Mouse (Mus musculus): ENCODE measurements around the gene Luc7l3. TPM values are rescaled to one million over a fixed set of nuclear protein-coding genes. Genes with fewer than 3 reads are reported as not detected.
A peak's percentile ranks its signal among the peaks of the same experiment; 100 is the strongest.

Luc7l3 gene
- polyA plus RNA-seq, 1 experiment from 2014 or later = 35.8 TPM

DNA sequence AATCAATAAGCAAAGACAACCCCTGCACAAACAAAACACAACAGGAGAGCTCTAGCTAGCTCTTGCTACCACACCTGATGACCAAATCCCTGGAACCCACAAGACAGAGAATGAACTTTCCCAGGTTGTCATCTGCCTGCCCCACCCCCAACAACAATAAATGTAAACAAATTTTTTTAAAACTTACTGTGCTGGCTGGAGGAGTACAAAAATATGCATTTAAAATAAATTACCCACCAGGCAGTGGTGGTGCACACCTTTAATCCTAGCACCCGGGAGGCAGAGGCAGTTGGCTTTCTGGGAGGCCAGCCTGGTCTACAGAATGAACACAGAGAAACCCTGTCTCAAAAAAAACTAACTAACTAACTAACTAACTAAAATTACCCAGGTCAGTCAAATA lies 4.8 kb downstream of the Luc7l3 start:
- Histone ChIP-seq H3K9me3 (ENCODE audit: low read length) (no peaks in the 10 kb centered on the region), H3K27ac (ENCODE audit: low read depth) (0 out of 2 replicates have a peak overlapping the region, but pooled peaks have one; percentile 32), H3K27me3 (ENCODE audit: insufficient read depth, low read length) (no peaks in the 10 kb centered on the region), H3K4me2 (ENCODE audit: low read depth, low read length) (peak overlapping the region; percentile 35), H3K9ac (replicated peaks) (no peak overlapping the region), H3K36me3 (replicated peaks; ENCODE audit: insufficient read depth, low read length) (peaks cover 7% of the 10 kb centered on the region), H3K4me3 (ENCODE audit: low read depth, low read length) (no peak overlapping the region), H3K4me1 (ENCODE audit: insufficient read depth) (peaks cover 56% of the 10 kb centered on the region)
- 63% methylated on average over 1 of the region's 1 CpGs for WGBS (ENCODE audit: insufficient replicate concordance)
- no peak for TF ChIP-seq EP300 (IDR thresholded peaks at IDR 0.05; ENCODE audit: low read depth)
- no peak for TF ChIP-seq CTCF (IDR thresholded peaks at IDR 0.05; ENCODE audit: low read depth)
- ATAC-seq = no peak
- no peak for DNase-seq

DNA sequence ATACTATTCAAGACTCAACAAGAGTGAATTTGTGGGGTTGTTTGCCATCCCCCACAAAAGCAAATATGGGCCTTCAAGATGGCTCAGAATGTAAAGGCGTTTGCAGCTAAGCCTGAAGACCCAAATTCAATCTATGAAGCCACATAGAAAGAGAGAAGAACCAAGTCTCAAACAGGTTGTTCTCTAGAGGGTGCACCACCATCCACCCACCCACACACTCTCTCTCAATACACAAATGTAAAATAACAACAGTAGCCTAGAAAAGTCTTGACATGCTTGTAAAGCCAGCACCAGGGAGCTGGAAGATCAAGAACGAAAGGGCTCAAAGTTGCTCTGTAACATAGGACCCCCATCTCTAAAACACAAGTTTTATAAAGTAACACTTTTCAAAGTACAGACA lies 5.3 kb downstream of the Luc7l3 start:
- no peak overlapping the region for H3K9ac ChIP-seq (replicated peaks)
- WGBS (ENCODE audit: insufficient replicate concordance) = 64% methylated on average over 2 of the region's 2 CpGs
- no peak for DNase-seq
- H3K27me3 ChIP-seq (ENCODE audit: insufficient read depth, low read length) = no peaks in the 10 kb centered on the region
- peaks cover 56% of the 10 kb centered on the region for H3K4me1 ChIP-seq (ENCODE audit: insufficient read depth)
- H3K9me3 ChIP-seq (ENCODE audit: low read length) = no peaks in the 10 kb centered on the region
- H3K4me2 ChIP-seq (ENCODE audit: low read depth, low read length) = peak overlapping the region; percentile 35
- H3K36me3 ChIP-seq (replicated peaks; ENCODE audit: insufficient read depth, low read length) = peaks cover 7% of the 10 kb centered on the region
- no peak for ATAC-seq
- no peak for TF ChIP-seq EP300 (IDR thresholded peaks at IDR 0.05; ENCODE audit: low read depth)
- TF ChIP-seq CTCF (IDR thresholded peaks at IDR 0.05; ENCODE audit: low read depth) = no peak
- H3K4me3 ChIP-seq (ENCODE audit: low read depth, low read length) = no peak overlapping the region
- peak overlapping the region; percentile 32; the same call in 1 of the 2 replicates for H3K27ac ChIP-seq (ENCODE audit: low read depth)

DNA sequence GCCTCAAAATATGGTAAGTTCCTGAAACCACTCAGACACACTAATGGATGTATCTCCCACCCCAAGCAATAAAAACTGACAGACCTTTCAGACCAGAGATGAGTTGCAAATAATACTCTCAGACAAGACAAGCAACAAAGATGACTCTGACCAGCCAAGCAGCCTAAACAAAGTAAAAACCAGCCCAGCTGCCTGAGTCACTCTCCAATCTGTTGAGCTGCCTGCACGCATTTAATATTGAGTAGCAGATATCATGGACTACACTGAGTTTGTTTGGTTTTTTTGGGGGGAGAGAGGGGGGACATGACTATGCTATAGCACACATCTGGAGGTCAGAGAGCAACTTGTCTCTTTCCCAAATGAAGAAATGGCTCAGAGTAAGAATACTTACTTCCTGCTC lies 6.5 kb downstream of the Luc7l3 start:
- ATAC-seq (no peak), DNase-seq (no peak)
- Histone ChIP-seq H3K4me2 (ENCODE audit: low read depth, low read length) (peak overlapping the region; percentile 27; the same call in 1 of the 2 replicates), H3K27me3 (ENCODE audit: insufficient read depth, low read length) (no peaks in the 10 kb centered on the region), H3K4me1 (ENCODE audit: insufficient read depth) (peaks cover 60% of the 10 kb centered on the region), H3K4me3 (ENCODE audit: low read depth, low read length) (no peak overlapping the region), H3K9me3 (ENCODE audit: low read length) (no peaks in the 10 kb centered on the region), H3K9ac (replicated peaks) (no peak overlapping the region), H3K27ac (ENCODE audit: low read depth) (peak overlapping the region; percentile 3; the same call in 1 of the 2 replicates), H3K36me3 (replicated peaks; ENCODE audit: insufficient read depth, low read length) (peaks cover 7% of the 10 kb centered on the region)
- no peak for TF ChIP-seq CTCF (IDR thresholded peaks at IDR 0.05; ENCODE audit: low read depth)
- no peak for TF ChIP-seq EP300 (IDR thresholded peaks at IDR 0.05; ENCODE audit: low read depth)
- 44% methylated on average over 1 of the region's 1 CpGs for whole genome bisulfite sequencing (ENCODE audit: insufficient replicate concordance)

DNA sequence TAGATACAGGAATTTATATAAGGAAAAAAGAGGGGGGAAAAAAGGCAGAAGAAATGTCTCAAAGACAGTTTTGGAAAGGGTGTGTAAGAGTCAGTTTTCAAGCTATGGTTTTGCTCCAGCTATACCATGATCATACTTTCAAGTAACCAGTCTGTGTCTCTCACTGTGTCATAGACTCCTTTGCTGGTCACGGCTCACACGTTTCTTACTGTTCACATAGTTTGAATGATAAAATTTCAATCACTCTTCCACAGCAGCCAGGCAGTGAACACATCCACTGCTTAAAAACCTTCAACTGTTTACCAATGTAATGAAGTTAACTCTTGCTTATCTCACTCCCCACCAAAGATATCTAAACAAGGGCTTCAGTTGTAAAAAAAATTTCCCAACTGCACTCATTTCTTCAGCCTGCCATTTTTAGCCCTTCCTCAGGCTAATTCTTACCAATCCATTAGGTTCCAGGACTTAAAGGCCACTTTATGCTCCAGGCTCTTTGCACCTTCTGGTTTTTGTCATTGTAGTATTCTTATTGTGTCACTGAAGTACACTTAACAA lies 7.6 kb downstream of the Luc7l3 start:
- H3K27ac ChIP-seq (ENCODE audit: low read depth) = peak overlapping the region; percentile 30; the same call in 1 of the 2 replicates

DNA sequence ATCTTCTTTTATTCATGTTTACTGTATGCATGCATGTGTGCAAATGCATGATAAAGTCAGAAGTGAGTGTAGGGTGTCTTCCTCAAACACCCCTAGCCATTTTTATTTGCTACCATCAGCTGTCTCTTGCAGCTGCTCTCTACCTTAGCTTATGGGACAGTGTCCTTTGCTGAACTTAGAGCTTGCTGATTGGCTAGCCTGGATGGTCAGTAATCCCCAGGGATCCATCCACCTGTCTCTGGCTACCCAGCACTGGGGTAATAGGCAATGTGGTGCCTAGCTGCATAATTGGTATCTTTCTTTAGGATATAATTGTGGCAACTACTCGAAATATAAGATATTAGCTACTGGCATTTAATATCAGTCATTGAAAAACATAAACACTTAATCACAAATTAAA lies 9.1 kb downstream of the Luc7l3 start:
- Histone ChIP-seq H3K4me2 (ENCODE audit: low read depth, low read length) (no peak overlapping the region), H3K4me3 (ENCODE audit: low read depth, low read length) (no peak overlapping the region), H3K36me3 (replicated peaks; ENCODE audit: insufficient read depth, low read length) (peaks cover 15% of the 10 kb centered on the region), H3K27me3 (ENCODE audit: insufficient read depth, low read length) (no peaks in the 10 kb centered on the region), H3K9ac (replicated peaks) (no peak overlapping the region), H3K27ac (ENCODE audit: low read depth) (no peak overlapping the region), H3K9me3 (ENCODE audit: low read length) (no peaks in the 10 kb centered on the region), H3K4me1 (ENCODE audit: insufficient read depth) (peaks cover 45% of the 10 kb centered on the region)
- no peak for DNase-seq
- WGBS (ENCODE audit: insufficient replicate concordance) = 77% methylated on average over 1 of the region's 1 CpGs
- no peak for TF ChIP-seq EP300 (IDR thresholded peaks at IDR 0.05; ENCODE audit: low read depth)
- no peak for TF ChIP-seq CTCF (IDR thresholded peaks at IDR 0.05; ENCODE audit: low read depth)
- no peak for ATAC-seq

More for the DNA sequence above, 7.6 kb downstream of the Luc7l3 start:
- Histone ChIP-seq H3K9me3 (ENCODE audit: low read length) (no peaks in the 10 kb centered on the region), H3K4me3 (ENCODE audit: low read depth, low read length) (no peak overlapping the region), H3K4me1 (ENCODE audit: insufficient read depth) (peaks cover 52% of the 10 kb centered on the region), H3K27me3 (ENCODE audit: insufficient read depth, low read length) (no peaks in the 10 kb centered on the region), H3K4me2 (ENCODE audit: low read depth, low read length) (peak overlapping the region; percentile 15; the same call in 1 of the 2 replicates), H3K9ac (replicated peaks) (no peak overlapping the region), H3K36me3 (replicated peaks; ENCODE audit: insufficient read depth, low read length) (peaks cover 7% of the 10 kb centered on the region)
- 43% methylated on average over 2 of the region's 2 CpGs for WGBS (ENCODE audit: insufficient replicate concordance)
- no peak for TF ChIP-seq EP300 (IDR thresholded peaks at IDR 0.05; ENCODE audit: low read depth)
- no peak for TF ChIP-seq CTCF (IDR thresholded peaks at IDR 0.05; ENCODE audit: low read depth)
- DNase-seq = no peak
- ATAC-seq = no peak; the same call in 1 of the 2 replicates

DNA sequence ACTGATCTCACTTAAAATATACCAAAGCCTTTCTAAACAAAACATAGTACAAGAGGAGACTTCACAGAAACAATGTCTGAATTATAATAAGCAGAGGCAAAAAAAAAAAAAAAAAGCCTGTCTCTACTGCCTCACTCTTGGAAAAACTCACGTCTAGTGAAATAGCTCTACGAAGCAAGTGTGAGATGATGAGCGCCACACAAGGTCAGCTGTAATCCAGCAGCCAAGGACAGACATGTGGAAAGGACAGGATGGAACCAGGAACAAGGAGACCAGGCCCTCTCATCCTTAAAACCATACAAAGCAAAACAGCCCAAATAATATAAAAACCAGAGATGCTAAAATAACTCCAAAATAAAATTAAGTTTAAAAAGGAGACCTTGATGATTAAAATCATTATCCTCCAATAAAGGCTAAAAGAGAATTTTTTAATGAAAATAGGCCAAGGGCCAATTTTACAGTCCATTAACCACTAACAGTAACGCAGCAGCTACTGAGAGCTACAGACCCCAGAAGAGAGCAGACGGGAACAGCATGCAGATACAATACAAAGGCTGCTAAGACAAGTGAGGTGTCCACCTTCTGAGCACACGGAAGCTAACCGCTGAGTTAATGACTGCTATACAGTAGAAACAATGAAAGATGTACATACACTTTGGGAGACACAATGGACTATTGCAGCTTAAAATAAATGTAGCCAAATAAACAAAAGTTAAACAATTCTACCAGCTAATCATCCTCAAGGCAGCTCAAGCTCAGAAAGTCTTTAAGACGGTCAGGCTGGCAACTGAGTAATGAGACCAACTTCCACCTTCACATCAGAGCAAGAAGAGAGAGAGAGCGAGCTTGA lies 26.6 kb downstream of the Luc7l3 start:
- H3K27me3 ChIP-seq (ENCODE audit: insufficient read depth, low read length) = no peaks in the 10 kb centered on the region
- no peak overlapping the region for H3K4me3 ChIP-seq (ENCODE audit: low read depth, low read length)
- DNase-seq = no peak
- H3K36me3 ChIP-seq (replicated peaks; ENCODE audit: insufficient read depth, low read length) = peaks cover 93% of the 10 kb centered on the region
- no peak for TF ChIP-seq EP300 (IDR thresholded peaks at IDR 0.05; ENCODE audit: low read depth)
- TF ChIP-seq CTCF (IDR thresholded peaks at IDR 0.05; ENCODE audit: low read depth) = no peak
- no peak overlapping the region for H3K27ac ChIP-seq (ENCODE audit: low read depth)
- no peak for ATAC-seq
- 92% methylated on average over 9 of the region's 9 CpGs for WGBS (ENCODE audit: insufficient replicate concordance)
- H3K9me3 ChIP-seq (ENCODE audit: low read length) = no peaks in the 10 kb centered on the region
- no peak overlapping the region for H3K9ac ChIP-seq (replicated peaks)
- no peaks in the 10 kb centered on the region for H3K4me1 ChIP-seq (ENCODE audit: insufficient read depth)
- no peak overlapping the region for H3K4me2 ChIP-seq (ENCODE audit: low read depth, low read length)

All from liver, postnatal 0 days (tissue).